Mouse (Mus musculus) ES-Bruce4 (cell line): ENCODE measurements at regions not wholly inside any gene's neighbourhood (a gene's known extent, or its start where the extent isn't known, plus 50 kb on each side); places are given as distances from the start of the nearest gene placed in this dataset.

ENCODE experiments used
- CTCF ChIP-seq: IDR thresholded peaks from one replicate; pipeline ENCODE4 v1.8.1; 2011; ENCODE audit warnings: low read depth, low read length
- POLR2A ChIP-seq: IDR thresholded peaks from one replicate; pipeline ENCODE4 v1.8.1; 2011; ENCODE audit warnings: low read length; ENCODE audit not compliant: insufficient read depth

GRCm38 (mm10) chr8:100038931-100039330, 622.7 kb upstream of the Cdh8 start:
- TF ChIP-seq CTCF (no peak), POLR2A (no peak)
